ENCODE assay signal across 8 mouse cellular contexts in genomic region chr12:86891454-86891785, GRCm38 (mm10). TPM values are rescaled to one million over a fixed set of nuclear protein-coding genes. Genes with fewer than 3 reads are reported as not detected.
A peak's percentile ranks its signal among the peaks of the same experiment; 100 is the strongest.
DNase-seq lines count a peak whose midpoint lies in the region; ATAC-seq and TF ChIP-seq lines count a peak whose summit lies in the region.

No protein-coding gene starts in this region.

- H3K9me3 ChIP-seq in forebrain, embryonic 13.5 days (replicated peaks) = no peaks in the 10 kb centered on the region
- no peaks in the 10 kb centered on the region for H3K9me3 ChIP-seq in liver, embryonic 11.5 days (ENCODE audit: control insufficient read depth, low read length)

- peak overlapping the region; percentile 68 for H3K4me3 ChIP-seq in cerebellum, adult 2 months (replicated peaks; ENCODE audit: insufficient read depth, low read depth, low read length)
- peak overlapping the region; percentile 46 for H3K4me3 ChIP-seq in C2C12 (ENCODE audit: insufficient read depth, poor library complexity, severe bottlenecking)
- H3K4me3 ChIP-seq in forebrain, embryonic 13.5 days = peak overlapping the region; percentile 33
- peak overlapping the region; percentile 54 for H3K4me3 ChIP-seq in liver, embryonic 11.5 days (ENCODE audit: low read depth, low read length)

- H3K4me2 ChIP-seq in forebrain, embryonic 13.5 days = peak overlapping the region; percentile 71
- peak overlapping the region; percentile 96 for H3K4me2 ChIP-seq in liver, embryonic 11.5 days

- H3K27me3 ChIP-seq in cerebellum, adult 2 months (ENCODE audit: control insufficient read depth, insufficient read depth, low read length) = no peaks in the 10 kb centered on the region
- no peaks in the 10 kb centered on the region for H3K27me3 ChIP-seq in C2C12 (ENCODE audit: control insufficient read depth, insufficient read depth, insufficient read length)
- no peaks in the 10 kb centered on the region for H3K27me3 ChIP-seq in forebrain, embryonic 13.5 days
- H3K27me3 ChIP-seq in liver, embryonic 11.5 days (replicated peaks; ENCODE audit: control insufficient read depth, insufficient read depth, low read length) = 0 out of 2 replicates have a peak, but pooled peaks cover 6% of the 10 kb centered on the region

- no peak for ATAC-seq in forebrain, embryonic 13.5 days
- ATAC-seq in liver, embryonic 11.5 days (replicated peaks; ENCODE audit: low FRiP score) = no peak

- peak overlapping the region; percentile 98 for H3K27ac ChIP-seq in cerebellum, adult 2 months (ENCODE audit: insufficient read depth, low read length)
- peak overlapping the region; percentile 99 for H3K27ac ChIP-seq in forebrain, embryonic 13.5 days
- H3K27ac ChIP-seq in liver, embryonic 11.5 days (ENCODE audit: low read depth, low read length) = peak overlapping the region; percentile 96; the same call in 1 of the 2 replicates

- H3K9ac ChIP-seq in forebrain, embryonic 13.5 days = peak overlapping the region; percentile 71
- H3K9ac ChIP-seq in liver, embryonic 11.5 days (ENCODE audit: low read depth, low read length) = peak overlapping the region; percentile 64; the same call in 1 of the 2 replicates

- TF ChIP-seq CTCF in cerebellum, adult 2 months (IDR thresholded peaks at IDR 0.05; ENCODE audit: borderline replicate concordance, insufficient read depth, low read depth, low read length) = no peak
- TF ChIP-seq CTCF in C2C12 (IDR thresholded peaks at IDR 0.05; ENCODE audit: control insufficient read depth, insufficient read depth, insufficient read length) = no peak

- WGBS in cerebellum, adult 2 months = 12% methylated on average over 11 of the region's 11 CpGs
- under 1% methylated on average over 11 of the region's 11 CpGs for WGBS in forebrain, embryonic 13.5 days
- 24% methylated on average over 11 of the region's 11 CpGs for WGBS in liver, embryonic 11.5 days

- H3K79me3 ChIP-seq in C2C12 (ENCODE audit: low read depth) = peaks cover 5% of the 10 kb centered on the region

- no peak for DNase-seq in cerebellum, adult 2 months
- DNase-seq in cerebellum, postnatal 36 days = no peak
- DNase-seq in liver, embryonic 11.5 days (ENCODE audit: low spot score) = no peak
- no peak for DNase-seq in adrenal gland, postnatal 10 days
- no peak for DNase-seq in urinary bladder, postnatal 36 days (ENCODE audit: low spot score in 2 of 2)
- no peak for DNase-seq in right cerebral cortex, postnatal 36 days (ENCODE audit: low spot score in 2 of 2)

- H3ac ChIP-seq in C2C12 (ENCODE audit: control insufficient read depth, insufficient read length, low read depth) = peak overlapping the region; percentile 81

- peaks cover 32% of the 10 kb centered on the region for H3K79me2 ChIP-seq in C2C12 (ENCODE audit: control insufficient read depth, insufficient read depth)

- TF ChIP-seq POLR2A in cerebellum, adult 2 months (IDR thresholded peaks at IDR 0.05; ENCODE audit: borderline replicate concordance, insufficient read depth, low read length) = no peak

- peaks cover 35% of the 10 kb centered on the region for H3K4me1 ChIP-seq in cerebellum, adult 2 months (ENCODE audit: control insufficient read depth, insufficient read depth, low read length)
- peaks cover 92% of the 10 kb centered on the region for H3K4me1 ChIP-seq in forebrain, embryonic 13.5 days
- H3K4me1 ChIP-seq in liver, embryonic 11.5 days (replicated peaks; ENCODE audit: control insufficient read depth, insufficient read depth, low read length) = peaks cover 75% of the 10 kb centered on the region

- H3K36me3 ChIP-seq in C2C12 (ENCODE audit: control insufficient read depth, insufficient read depth) = no peaks in the 10 kb centered on the region
- no peaks in the 10 kb centered on the region for H3K36me3 ChIP-seq in forebrain, embryonic 13.5 days (ENCODE audit: poor library complexity, severe bottlenecking)
- H3K36me3 ChIP-seq in liver, embryonic 11.5 days (ENCODE audit: control insufficient read depth, insufficient read depth, low read length) = no peaks in the 10 kb centered on the region

TF ChIP-seq in C2C12, 6 proteins besides CTCF, POLR2A, EP300 and RAD21:
- TF ChIP-seq FOSL1 (IDR thresholded peaks at IDR 0.05; ENCODE audit: insufficient read depth, low read length, poor library complexity, severe bottlenecking) (no peak), MAX (IDR thresholded peaks at IDR 0.05) (no peak), USF1 (IDR thresholded peaks at IDR 0.05; ENCODE audit: low read depth) (no peak), MYOG (IDR thresholded peaks at IDR 0.05; ENCODE audit: control insufficient read depth, extremely low read depth, insufficient read length) (no peak), CEBPB (IDR thresholded peaks at IDR 0.05; ENCODE audit: low read depth) (no peak), MYOD1 (IDR thresholded peaks at IDR 0.05; ENCODE audit: control insufficient read depth, insufficient read length, low read depth) (no peak)

RNA-seq across cellular contexts. Expression of gene Irf2bpl, which starts 6.8 kb away (rescaled TPM):
- 48.6 and 53.9 TPM in 2 replicates for polyA plus RNA-seq in cerebellum, adult 2 months (2012; rRNA removed)
- 49.7 TPM for polyA plus RNA-seq in C2C12 (2012; fragmentation: generic; extraction: Trizol)
- polyA plus RNA-seq in forebrain, embryonic 13.5 days (2015; fragmentation: Nextera tagmentation; extraction: Ambion mirVana) = 54.2 and 54.8 TPM in 2 replicates
- polyA plus RNA-seq in liver, embryonic 11.5 days (2014; fragmentation: Nextera tagmentation; extraction: Ambion mirVana) = 9.7 and 9.8 TPM in 2 replicates
- total RNA-seq in adrenal gland, postnatal 10 days (2021) = 10 to 100 TPM; 39.7 to 53.2 TPM

RNA-seq across cellular contexts. Expression of gene Cipc, which starts 55.4 kb away (rescaled TPM):
- polyA plus RNA-seq in cerebellum, adult 2 months (2012; rRNA removed) = 122 and 127 TPM in 2 replicates
- 12.0 TPM for polyA plus RNA-seq in C2C12 (2012; fragmentation: generic; extraction: Trizol)
- polyA plus RNA-seq in forebrain, embryonic 13.5 days (2015; fragmentation: Nextera tagmentation; extraction: Ambion mirVana) = 46.1 and 53.1 TPM in 2 replicates
- 23.8 and 28.1 TPM in 2 replicates for polyA plus RNA-seq in liver, embryonic 11.5 days (2014; fragmentation: Nextera tagmentation; extraction: Ambion mirVana)
- 10 to 100 TPM; 21.0 to 23.7 TPM for total RNA-seq in adrenal gland, postnatal 10 days (2021)
